Comparison of ENCODE assay signal across 17 mouse cellular contexts in genomic region chr9:35114234-35114633, GRCm38 (mm10). TPM values are rescaled to one million over a fixed set of nuclear protein-coding genes. Genes with fewer than 3 reads are reported as not detected.
A peak's percentile ranks its signal among the peaks of the same experiment; 100 is the strongest.
DNase-seq lines count a peak whose midpoint lies in the region; ATAC-seq and TF ChIP-seq lines count a peak whose summit lies in the region.
"Had no signal": no experiment of that assay in that cellular context is flagged by ENCODE, and none has a peak within 500 bp of the region (broad histone marks: within the 10 kb centered on the region; RNA-seq: fewer than 3 reads in every experiment).

No protein-coding gene starts in this region.

- H3K4me3 ChIP-seq in heart, embryonic 15.5 days: no peak overlapping the region
- no peak overlapping the region for H3K4me3 ChIP-seq in lung, postnatal 0 days (ENCODE audit: low read depth, low read length)
- no peak overlapping the region for H3K4me3 ChIP-seq in intestine, postnatal 0 days (ENCODE audit: low read depth, low read length)
- H3K4me3 ChIP-seq in liver, postnatal 0 days (ENCODE audit: low read depth, low read length): peak overlapping the region; percentile 93; the same call in 1 of the 2 replicates
- H3K4me3 ChIP-seq: hindbrain, embryonic 15.5 days had no signal

- H3K4me1 ChIP-seq in heart, embryonic 15.5 days (replicated peaks): peaks cover 61% of the 10 kb centered on the region
- H3K4me1 ChIP-seq in lung, postnatal 0 days (ENCODE audit: insufficient read depth, low read depth, low read length): peaks cover 15% of the 10 kb centered on the region; the same call in 1 of the 2 replicates
- peaks cover 5% of the 10 kb centered on the region for H3K4me1 ChIP-seq in intestine, postnatal 0 days (replicated peaks; ENCODE audit: control insufficient read depth, insufficient read depth, low read length)
- H3K4me1 ChIP-seq in liver, postnatal 0 days (ENCODE audit: insufficient read depth): peaks cover 67% of the 10 kb centered on the region

- H3K27ac ChIP-seq in heart, embryonic 15.5 days: no peak overlapping the region
- no peak overlapping the region for H3K27ac ChIP-seq in lung, postnatal 0 days (ENCODE audit: low read length)
- H3K27ac ChIP-seq in intestine, postnatal 0 days (ENCODE audit: low read depth, low read length): peak overlapping the region; percentile 16; the same call in 1 of the 2 replicates
- H3K27ac ChIP-seq in liver, postnatal 0 days (ENCODE audit: low read depth): 0 out of 2 replicates have a peak overlapping the region, but pooled peaks have one; percentile 23
- H3K27ac ChIP-seq: hindbrain, embryonic 15.5 days had no signal

- no peaks in the 10 kb centered on the region for H3K27me3 ChIP-seq in heart, embryonic 15.5 days
- H3K27me3 ChIP-seq in lung, postnatal 0 days (replicated peaks; ENCODE audit: insufficient read depth, low read length): no peaks in the 10 kb centered on the region
- no peaks in the 10 kb centered on the region for H3K27me3 ChIP-seq in intestine, postnatal 0 days (replicated peaks; ENCODE audit: control insufficient read depth, insufficient read depth, low read length)
- no peaks in the 10 kb centered on the region for H3K27me3 ChIP-seq in liver, postnatal 0 days (ENCODE audit: insufficient read depth, low read length)
- H3K27me3 ChIP-seq: hindbrain, embryonic 15.5 days had no signal

- intact Hi-C loops in left cerebral cortex, postnatal 36 days (cut with DNase I): loop anchor here (5.0 kb wide), 1 partner anchor 72 kb away; no protein-coding TSS in a partner anchor

- TF ChIP-seq EP300 in lung, postnatal 0 days (IDR thresholded peaks at IDR 0.05): no peak
- TF ChIP-seq EP300 in liver, postnatal 0 days (IDR thresholded peaks at IDR 0.05; ENCODE audit: low read depth): no peak

- no peak overlapping the region for H3K9ac ChIP-seq in heart, embryonic 15.5 days
- no peak overlapping the region for H3K9ac ChIP-seq in lung, postnatal 0 days (replicated peaks; ENCODE audit: low read depth)
- H3K9ac ChIP-seq in intestine, postnatal 0 days (ENCODE audit: low read depth, low read length): no peak overlapping the region
- H3K9ac ChIP-seq in liver, postnatal 0 days (replicated peaks): peak overlapping the region; percentile 31
- H3K9ac ChIP-seq: hindbrain, embryonic 15.5 days had no signal

- H3K9me3 ChIP-seq in heart, embryonic 15.5 days (replicated peaks): no peaks in the 10 kb centered on the region
- no peaks in the 10 kb centered on the region for H3K9me3 ChIP-seq in lung, postnatal 0 days (ENCODE audit: low read length)
- no peaks in the 10 kb centered on the region for H3K9me3 ChIP-seq in intestine, postnatal 0 days (ENCODE audit: control insufficient read depth)
- H3K9me3 ChIP-seq in liver, postnatal 0 days (ENCODE audit: low read length): no peaks in the 10 kb centered on the region
- H3K9me3 ChIP-seq: G1E; hindbrain, embryonic 15.5 days had no signal

- H3K36me3 ChIP-seq in heart, embryonic 15.5 days: no peaks in the 10 kb centered on the region
- no peaks in the 10 kb centered on the region for H3K36me3 ChIP-seq in lung, postnatal 0 days (ENCODE audit: insufficient read depth, low read length)
- peaks cover 6% of the 10 kb centered on the region; the same call in 1 of the 2 replicates for H3K36me3 ChIP-seq in intestine, postnatal 0 days (ENCODE audit: control insufficient read depth, insufficient read depth)
- peaks cover 21% of the 10 kb centered on the region for H3K36me3 ChIP-seq in liver, postnatal 0 days (replicated peaks; ENCODE audit: insufficient read depth, low read length)
- H3K36me3 ChIP-seq: hindbrain, embryonic 15.5 days had no signal

- TF ChIP-seq CTCF in lung, postnatal 0 days (IDR thresholded peaks at IDR 0.05): no peak
- no peak for TF ChIP-seq CTCF in intestine, postnatal 0 days (IDR thresholded peaks at IDR 0.05; ENCODE audit: low read depth)
- TF ChIP-seq CTCF in liver, postnatal 0 days (IDR thresholded peaks at IDR 0.05; ENCODE audit: low read depth): no peak

- peak overlapping the region; percentile 7; the same call in 1 of the 2 replicates for H3K4me2 ChIP-seq in heart, embryonic 15.5 days
- 0 out of 2 replicates have a peak overlapping the region, but pooled peaks have one; percentile 1 for H3K4me2 ChIP-seq in lung, postnatal 0 days (replicated peaks; ENCODE audit: low read depth, low read length)
- H3K4me2 ChIP-seq in intestine, postnatal 0 days (replicated peaks; ENCODE audit: low read depth): peak overlapping the region; percentile 24; the same call in 1 of the 2 replicates
- H3K4me2 ChIP-seq in liver, postnatal 0 days (ENCODE audit: low read depth, low read length): peak overlapping the region; percentile 97
- H3K4me2 ChIP-seq: heart, embryonic 11.5 days; hindbrain, embryonic 15.5 days; midbrain, embryonic 11.5 days had no signal

- DNase-seq in heart, postnatal 4 days: no peak
- DNase-seq in lung, postnatal 0 days (ENCODE audit: low spot score): no peak
- DNase-seq in lung, postnatal 10 days: no peak
- DNase-seq in liver, postnatal 0 days: peak; percentile 13
- no peak for DNase-seq in left cerebral cortex, postnatal 36 days (ENCODE audit: low spot score in 2 of 2)
- DNase-seq: adrenal gland, postnatal 14 days; cerebellum, postnatal 14 days; gastrocnemius, postnatal 10 days; kidney, adult 9 months; right cerebral cortex, adult 18-20 months; thymus, postnatal 25 days had no signal

- ATAC-seq in heart, embryonic 15.5 days (replicated peaks; ENCODE audit: insufficient number of reproducible peaks, insufficient read depth, low FRiP score, low read depth): no peak
- no peak for ATAC-seq in lung, postnatal 0 days
- no peak for ATAC-seq in intestine, postnatal 0 days
- ATAC-seq in liver, postnatal 0 days: no peak

- WGBS in heart, embryonic 15.5 days: 88% methylated on average over 3 of the region's 3 CpGs
- 83% methylated on average over 3 of the region's 3 CpGs for WGBS in lung, postnatal 0 days
- WGBS in intestine, postnatal 0 days: 63% methylated on average over 3 of the region's 3 CpGs
- 64% methylated on average over 3 of the region's 3 CpGs for WGBS in liver, postnatal 0 days (ENCODE audit: insufficient replicate concordance)

RNA-seq across cellular contexts. Expression of gene St3gal4, which starts 4.8 kb away (rescaled TPM):
- polyA plus RNA-seq in heart, embryonic 15.5 days (2015; fragmentation: Nextera tagmentation; extraction: Ambion mirVana): 22.3 and 23.0 TPM in 2 replicates
- total RNA-seq in heart, postnatal 4 days (2021): 10 to 100 TPM; 34.4 to 38.0 TPM
- 50.0 and 55.7 TPM in 2 replicates for polyA plus RNA-seq in lung, postnatal 0 days (2015; fragmentation: Nextera tagmentation; extraction: Ambion mirVana)
- 242 and 257 TPM in 2 replicates for polyA plus RNA-seq in intestine, postnatal 0 days (2015; fragmentation: Nextera tagmentation; extraction: Ambion mirVana)
- polyA plus RNA-seq in liver, postnatal 0 days (2015; fragmentation: Nextera tagmentation; extraction: Ambion mirVana): 23.6 and 26.5 TPM in 2 replicates
- 10 to 100 TPM; 26.3 to 26.4 TPM for total RNA-seq in left cerebral cortex, postnatal 36 days (2021)

Comparison
In these comparisons a context has a peak if more than half of its experiments do, and no peak if none do; other contexts are left out.
1. H3K27ac ChIP-seq: peak in intestine, postnatal 0 days (single experiment) and liver, postnatal 0 days (single experiment); none in heart, embryonic 15.5 days (single experiment) and lung, postnatal 0 days (single experiment).
2. H3K4me2 ChIP-seq: peak in every context shown above with its lines; median percentile 97 in liver, postnatal 0 days; 24 in intestine, postnatal 0 days; 7 in heart, embryonic 15.5 days; 1 in lung, postnatal 0 days.